Mouse (Mus musculus) kidney, adult 2 months (tissue): ENCODE results near the gene Zfp646.

Experiments
- CTCF ChIP-seq: fragments of 200-500 bp; conservative IDR thresholded peaks from 2 replicates; pipeline ENCODE4 v1.5.1; 2011; ENCODE audit warnings: low read depth, mild to moderate bottlenecking, control low read depth, low read length, moderate library complexity, mixed read lengths; ENCODE audit not compliant: insufficient read depth, insufficient read length
- POLR2A ChIP-seq: fragments of 200-500 bp; IDR thresholded peaks from one replicate; pipeline ENCODE4 v1.6.1; 2011; ENCODE audit warnings: low read depth, low read length, control low read depth

DNA sequence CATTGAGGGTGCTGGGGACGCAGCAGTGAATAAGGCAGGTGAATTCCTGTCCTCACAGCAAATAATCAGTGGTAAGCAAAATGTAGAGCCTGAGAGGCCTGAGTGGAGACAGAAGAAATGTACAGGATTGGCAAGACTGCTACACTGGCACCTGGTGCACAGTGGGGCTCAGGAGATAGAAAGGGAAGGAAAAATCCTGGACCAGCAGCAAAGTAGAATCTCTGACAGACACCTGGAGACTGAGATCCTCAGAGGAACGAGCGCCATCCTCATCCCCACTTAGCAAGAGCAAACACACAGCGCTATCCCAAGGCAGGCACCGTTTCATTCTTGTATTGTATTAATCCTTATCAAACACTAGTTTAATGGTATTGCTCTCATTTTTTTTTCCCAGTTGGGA is 38.5 kb upstream of the Zfp646 start:
- TF ChIP-seq CTCF (no peak), POLR2A (no peak)
